Mouse (Mus musculus) layer of hippocampus, adult 6 months (tissue): Measurements from ENCODE around the gene Cdh16. TPM values are rescaled to one million over a fixed set of nuclear protein-coding genes. Genes with fewer than 3 reads are reported as not detected.

Experiments used
- long read RNA-seq, 2 experiments: library from polyadenylated mRNA; unstranded; transcript quantifications; one replicate each; pipeline ENCODE4 v2.0.0; 2019 to 2020
- polyA plus RNA-seq: library from polyadenylated mRNA; unstranded; fragments of <200 nt; fragmentation: Nextera tagmentation; gene quantifications from 2 replicates; pipeline ENCODE4 v1.2.3, GENCODE M21; 2021

Cdh16 gene
- not detected in 2 replicates for polyA plus RNA-seq
- long read RNA-seq, experiment 1 = 0 reads
- long read RNA-seq, experiment 2 = 0 reads

DNA sequence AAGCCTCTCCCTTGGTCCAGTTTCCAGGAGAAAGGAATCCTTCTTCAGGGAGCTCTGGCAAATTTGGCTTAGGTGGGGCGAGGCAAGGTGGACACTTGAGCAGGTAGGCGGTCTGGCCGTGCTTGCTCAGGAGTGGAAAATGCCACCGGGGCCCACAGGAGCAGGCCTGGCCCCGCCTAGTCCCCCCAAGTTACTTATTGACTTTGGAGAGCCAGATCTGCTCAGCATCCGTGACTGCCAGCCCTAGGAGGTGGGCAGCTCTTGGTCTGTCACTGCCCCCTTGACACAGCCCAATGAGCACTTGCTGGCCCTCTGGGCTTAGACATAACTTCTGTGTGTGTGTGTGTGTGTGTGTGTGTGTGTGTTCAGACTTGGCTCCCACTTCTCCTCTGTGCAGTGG is at the start of gene Cdh16:
Cdh16 (minus strand) TSS at position 236 of the 400 bp plus-strand sequence.

GRCm38 (mm10) chr8:104641426-104642323 is 17.5 kb upstream of the Cdh16 start, which contains the start of gene Ciao2b:
Gene Ciao2b (minus strand): TSS chr8:104641965.

DNA sequence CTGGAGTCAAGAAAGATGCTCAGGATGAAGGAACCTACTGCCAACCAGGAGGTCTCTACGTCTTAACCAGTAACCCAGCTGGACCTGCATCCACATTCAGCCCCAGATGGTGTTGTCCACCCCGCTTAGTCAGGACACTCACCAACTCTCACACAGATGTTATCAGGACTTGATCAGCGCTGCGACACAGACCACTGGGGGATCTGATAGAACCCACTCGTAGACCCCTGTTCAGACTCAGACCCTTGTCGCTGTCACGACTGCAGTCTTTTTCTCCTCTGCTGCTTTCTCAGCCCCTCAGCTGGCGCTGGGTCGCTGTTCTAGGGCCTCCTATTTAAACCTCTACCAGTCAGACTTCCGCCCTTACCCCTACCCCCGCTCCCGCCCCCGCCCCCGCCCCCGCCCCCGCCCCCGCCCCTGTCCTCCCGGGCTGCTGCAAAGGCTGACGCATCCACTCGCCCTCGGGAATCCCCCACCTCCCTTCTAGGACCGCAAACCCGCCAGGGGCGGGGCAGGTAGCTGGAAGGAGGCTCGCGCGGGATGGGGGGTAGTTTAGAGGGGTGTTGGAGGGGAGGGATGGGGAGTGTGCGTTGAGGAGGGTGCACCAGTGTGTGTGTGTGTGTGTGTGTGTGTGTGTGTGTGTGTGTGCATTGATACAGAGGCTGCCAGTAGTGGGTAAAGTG is 6.9 kb upstream of the Cdh16 start, which contains the start of gene Rrad:
Rrad (minus strand) TSS at position 347 of the 683 bp plus-strand sequence.

GRCm38 (mm10) chr8:104591133-104591834 is 32.9 kb downstream of the Cdh16 start, which contains the start of gene Pdp2:
Gene Pdp2 (plus strand): TSS chr8:104591451.

Other genes with a start within 250 kb of the Cdh16 start
- 8.1 and 8.3 TPM in 2 replicates for gene Cmtm4, start 228.6 kb downstream of the Cdh16 start, polyA plus RNA-seq
- gene Dync1li2, start 181.3 kb downstream of the Cdh16 start, polyA plus RNA-seq = 20.1 and 27.9 TPM in 2 replicates
- 0.13 and 0.15 TPM in 2 replicates for gene Terb1, start 114.5 kb downstream of the Cdh16 start, polyA plus RNA-seq
- gene Nae1, start 89.8 kb downstream of the Cdh16 start, polyA plus RNA-seq = 72.0 and 72.3 TPM in 2 replicates
- gene Car7, start 89.7 kb downstream of the Cdh16 start, polyA plus RNA-seq = 22.2 and 25.6 TPM in 2 replicates
- 6.6 and 11.4 TPM in 2 replicates for gene Pdp2, start 32.9 kb downstream of the Cdh16 start, polyA plus RNA-seq
- gene Rrad, start 6.9 kb upstream of the Cdh16 start, polyA plus RNA-seq = 0.95 and 0.98 TPM in 2 replicates
- 92.2 and 95.5 TPM in 2 replicates for gene Ciao2b, start 17.6 kb upstream of the Cdh16 start, polyA plus RNA-seq
- gene Ces2a, start 109.6 kb upstream of the Cdh16 start, polyA plus RNA-seq = not detected in 2 replicates
- gene Ces2b, start 207.2 kb upstream of the Cdh16 start, polyA plus RNA-seq = not detected in 2 replicates
- not detected in 2 replicates for gene Ces2c, start 222.7 kb upstream of the Cdh16 start, polyA plus RNA-seq